Mouse (Mus musculus) heart, embryonic 15.5 days (tissue): ENCODE measurements around the gene Trpm3. TPM values are rescaled to one million over a fixed set of nuclear protein-coding genes. Genes with fewer than 3 reads are reported as not detected.

Experiments
- ATAC-seq: fragments of 200-750 bp; cut with Nextera tagmentation; replicated peaks from 2 replicates; pipeline ENCODE4 v1.8.0; 2017; ENCODE audit warnings: low read depth, moderate TSS enrichment; ENCODE audit not compliant: insufficient number of reproducible peaks, insufficient read depth, low FRiP score
- H3K27ac ChIP-seq: fragments of 300-500 bp; sonication (generic); 2 replicates; pipeline ENCODE4 v1.5.1; 2015; ENCODE audit warnings: mild to moderate bottlenecking, inconsistent platforms
- H3K27me3 ChIP-seq: fragments of 300-500 bp; sonication (generic); 2 replicates; pipeline ENCODE4 v1.6.1; 2015; ENCODE audit warnings: inconsistent platforms
- H3K36me3 ChIP-seq: fragments of 300-500 bp; sonication (generic); 2 replicates; pipeline ENCODE4 v1.6.1; 2015; ENCODE audit warnings: mild to moderate bottlenecking, inconsistent platforms
- H3K4me1 ChIP-seq: fragments of 300-500 bp; sonication (generic); replicated peaks from 2 replicates; pipeline ENCODE4 v1.6.1; 2015; ENCODE audit warnings: inconsistent platforms
- H3K4me2 ChIP-seq: fragments of 300-500 bp; sonication (generic); 2 replicates; pipeline ENCODE4 v1.6.1; 2015; ENCODE audit warnings: inconsistent platforms, mild to moderate bottlenecking, moderate library complexity
- H3K4me3 ChIP-seq: fragments of 300-500 bp; sonication (generic); 2 replicates; pipeline ENCODE4 v1.5.1; 2015; ENCODE audit warnings: mild to moderate bottlenecking, inconsistent platforms
- H3K9ac ChIP-seq: fragments of 300-500 bp; sonication (generic); 2 replicates; pipeline ENCODE4 v1.6.1; 2015; ENCODE audit warnings: mild to moderate bottlenecking, inconsistent platforms
- H3K9me3 ChIP-seq: fragments of 300-500 bp; sonication (generic); replicated peaks from 2 replicates; pipeline ENCODE4 v1.6.1; 2016; ENCODE audit warnings: inconsistent platforms
- WGBS: fragments of 180-500 bp; shearing (Covaris S2); methylation state at CpG from one replicate; pipeline ENCODE4 v1.1.7; 2015; ENCODE audit warnings: mixed read lengths; 5-methylcytosine and 5-hydroxymethylcytosine counted together
- polyA plus RNA-seq: library from polyadenylated mRNA; unstranded; fragments of >200 nt; fragmentation: Nextera tagmentation; extraction: Ambion mirVana; gene quantifications from 2 replicates; pipeline ENCODE4 v1.2.1, GENCODE M21; 2015

Gene Trpm3
- polyA plus RNA-seq, 1 experiment from 2014 or later = 0.55 TPM

- H3K4me3 ChIP-seq = no peak overlapping the region
- no peak for ATAC-seq
- no peak overlapping the region for H3K27ac ChIP-seq
- H3K4me2 ChIP-seq = no peak overlapping the region
- H3K4me1 ChIP-seq = peaks cover 22% of the 10 kb centered on the region
- H3K36me3 ChIP-seq = no peaks in the 10 kb centered on the region
- H3K27me3 ChIP-seq = no peaks in the 10 kb centered on the region
- H3K9ac ChIP-seq = no peak overlapping the region
- H3K9me3 ChIP-seq = no peaks in the 10 kb centered on the region
- 77% methylated on average over 4 of the region's 4 CpGs for WGBS
Measured at GRCm38 (mm10) chr19:22912971-22913370, 774.1 kb downstream of the Trpm3 start.

- Histone ChIP-seq H3K4me3 (peak overlapping the region; percentile 48), H3K4me2 (peak overlapping the region; percentile 75), H3K9me3 (no peaks in the 10 kb centered on the region), H3K4me1 (peaks cover 15% of the 10 kb centered on the region), H3K27ac (peak overlapping the region; percentile 85), H3K27me3 (no peaks in the 10 kb centered on the region), H3K36me3 (no peaks in the 10 kb centered on the region), H3K9ac (peak overlapping the region; percentile 52)
- peak; percentile 5 for ATAC-seq
- 12% methylated on average over 16 of the region's 16 CpGs for WGBS
Measured at GRCm38 (mm10) chr19:22915868-22916642, 777.2 kb downstream of the Trpm3 start.

- Histone ChIP-seq H3K4me3 (peak overlapping the region; percentile 11), H3K9me3 (no peaks in the 10 kb centered on the region), H3K27me3 (no peaks in the 10 kb centered on the region), H3K36me3 (no peaks in the 10 kb centered on the region), H3K27ac (peak overlapping the region; percentile 85), H3K9ac (no peak overlapping the region), H3K4me2 (peak overlapping the region; percentile 75), H3K4me1 (peaks cover 14% of the 10 kb centered on the region)
- 21% methylated on average over 18 of the region's 18 CpGs for WGBS
- ATAC-seq = peak; percentile 97
Measured at GRCm38 (mm10) chr19:22916643-22917344, 777.9 kb downstream of the Trpm3 start.

GRCm38 (mm10) chr19:22917345-22917735 is 778.5 kb downstream of the Trpm3 start:
- ATAC-seq = no peak
- H3K4me3 ChIP-seq = no peak overlapping the region

GRCm38 (mm10) chr19:22920949-22921348 is 782.1 kb downstream of the Trpm3 start:
- no peak overlapping the region for H3K27ac ChIP-seq
- WGBS = 80% methylated on average over 5 of the region's 5 CpGs
- H3K9me3 ChIP-seq = no peaks in the 10 kb centered on the region
- no peak overlapping the region for H3K4me2 ChIP-seq
- no peaks in the 10 kb centered on the region for H3K27me3 ChIP-seq
- no peak for ATAC-seq
- H3K4me3 ChIP-seq = no peak overlapping the region
- H3K36me3 ChIP-seq = no peaks in the 10 kb centered on the region
- H3K4me1 ChIP-seq = peaks cover 13% of the 10 kb centered on the region
- H3K9ac ChIP-seq = no peak overlapping the region

More at GRCm38 (mm10) chr19:22917345-22917735, 778.5 kb downstream of the Trpm3 start:
- 41% methylated on average over 3 of the region's 3 CpGs for WGBS
- Histone ChIP-seq H3K4me2 (0 out of 2 replicates have a peak overlapping the region, but pooled peaks have one; percentile 75), H3K9ac (no peak overlapping the region), H3K9me3 (no peaks in the 10 kb centered on the region), H3K4me1 (peaks cover 14% of the 10 kb centered on the region), H3K36me3 (no peaks in the 10 kb centered on the region), H3K27me3 (no peaks in the 10 kb centered on the region), H3K27ac (peak overlapping the region; percentile 85)

GRCm38 (mm10) chr19:22922871-22923670 is 784.2 kb downstream of the Trpm3 start:
- no peaks in the 10 kb centered on the region for H3K9me3 ChIP-seq
- H3K27ac ChIP-seq = no peak overlapping the region
- H3K9ac ChIP-seq = no peak overlapping the region
- WGBS = 71% methylated on average over 18 of the region's 18 CpGs
- H3K4me2 ChIP-seq = no peak overlapping the region
- H3K27me3 ChIP-seq = no peaks in the 10 kb centered on the region
- no peak for ATAC-seq
- H3K4me3 ChIP-seq = no peak overlapping the region
- H3K36me3 ChIP-seq = no peaks in the 10 kb centered on the region
- H3K4me1 ChIP-seq = no peaks in the 10 kb centered on the region

- Histone ChIP-seq H3K4me3 (no peak overlapping the region), H3K36me3 (no peaks in the 10 kb centered on the region), H3K9ac (no peak overlapping the region), H3K4me2 (no peak overlapping the region), H3K27ac (no peak overlapping the region), H3K9me3 (no peaks in the 10 kb centered on the region), H3K27me3 (no peaks in the 10 kb centered on the region), H3K4me1 (peaks cover 8% of the 10 kb centered on the region)
- 57% methylated on average over 3 of the region's 3 CpGs for WGBS
- ATAC-seq = no peak
Measured at GRCm38 (mm10) chr19:22925284-22925683, 786.4 kb downstream of the Trpm3 start.

GRCm38 (mm10) chr19:22926753-22927152 is 787.9 kb downstream of the Trpm3 start:
- no peak for ATAC-seq

GRCm38 (mm10) chr19:22928366-22928765 is 789.5 kb downstream of the Trpm3 start:
- no peak for ATAC-seq
- Histone ChIP-seq H3K27me3 (no peaks in the 10 kb centered on the region), H3K4me3 (no peak overlapping the region), H3K27ac (no peak overlapping the region), H3K9ac (no peak overlapping the region), H3K4me1 (peaks cover 11% of the 10 kb centered on the region), H3K36me3 (no peaks in the 10 kb centered on the region), H3K4me2 (no peak overlapping the region), H3K9me3 (no peaks in the 10 kb centered on the region)
- WGBS = 91% methylated on average over 6 of the region's 6 CpGs

More at GRCm38 (mm10) chr19:22926753-22927152, 787.9 kb downstream of the Trpm3 start:
- no peak overlapping the region for H3K4me2 ChIP-seq
- no peaks in the 10 kb centered on the region for H3K27me3 ChIP-seq
- WGBS = 77% methylated on average over 9 of the region's 9 CpGs
- H3K4me1 ChIP-seq = peaks cover 11% of the 10 kb centered on the region
- no peaks in the 10 kb centered on the region for H3K9me3 ChIP-seq
- no peak overlapping the region for H3K4me3 ChIP-seq
- no peak overlapping the region for H3K27ac ChIP-seq
- no peaks in the 10 kb centered on the region for H3K36me3 ChIP-seq
- H3K9ac ChIP-seq = no peak overlapping the region

GRCm38 (mm10) chr19:22929768-22930167 is 790.9 kb downstream of the Trpm3 start:
- H3K9me3 ChIP-seq = no peaks in the 10 kb centered on the region
- WGBS = 50% methylated on average over 6 of the region's 6 CpGs
- peaks cover 11% of the 10 kb centered on the region for H3K4me1 ChIP-seq
- H3K4me3 ChIP-seq = no peak overlapping the region
- no peak overlapping the region for H3K4me2 ChIP-seq
- no peak overlapping the region for H3K9ac ChIP-seq
- no peaks in the 10 kb centered on the region for H3K27me3 ChIP-seq
- no peak for ATAC-seq
- H3K27ac ChIP-seq = 0 out of 2 replicates have a peak overlapping the region, but pooled peaks have one; percentile 21
- no peaks in the 10 kb centered on the region for H3K36me3 ChIP-seq

- Histone ChIP-seq H3K9me3 (no peaks in the 10 kb centered on the region), H3K4me3 (no peak overlapping the region), H3K9ac (no peak overlapping the region), H3K27me3 (no peaks in the 10 kb centered on the region), H3K4me1 (peaks cover 11% of the 10 kb centered on the region), H3K4me2 (no peak overlapping the region), H3K36me3 (no peaks in the 10 kb centered on the region), H3K27ac (peak overlapping the region; percentile 21; the same call in 1 of the 2 replicates)
- ATAC-seq = no peak
- 47% methylated on average over 7 of the region's 7 CpGs for WGBS
Measured at GRCm38 (mm10) chr19:22930368-22930834, 791.6 kb downstream of the Trpm3 start.
